Mouse (Mus musculus) hindbrain, embryonic 10.5 days (tissue): ENCODE measurements around the gene Ciao2a. TPM values are rescaled to one million over a fixed set of nuclear protein-coding genes. Genes with fewer than 3 reads are reported as not detected.

ENCODE experiments used
- DNase-seq: peaks from one replicate; pipeline ENCODE4 v3.0.0-alpha.2; 2017; ENCODE audit warnings: low spot score
- H3K27ac ChIP-seq: fragments of 300-500 bp; sonication (generic); 2 replicates; pipeline ENCODE4 v1.5.1; 2016; ENCODE audit warnings: mild to moderate bottlenecking, moderate library complexity
- H3K27me3 ChIP-seq: fragments of 300-500 bp; sonication (generic); 2 replicates; pipeline ENCODE4 v1.6.1; 2016; ENCODE audit warnings: mild to moderate bottlenecking; ENCODE audit not compliant: poor library complexity, insufficient read depth, severe bottlenecking
- H3K36me3 ChIP-seq: fragments of 300-500 bp; sonication (generic); 2 replicates; pipeline ENCODE4 v1.6.1; 2016; ENCODE audit warnings: mild to moderate bottlenecking, moderate library complexity
- H3K4me1 ChIP-seq: fragments of 300-500 bp; sonication (generic); replicated peaks from 2 replicates; pipeline ENCODE4 v1.6.1; 2016; ENCODE audit warnings: mild to moderate bottlenecking
- H3K4me3 ChIP-seq: fragments of 300-500 bp; sonication (generic); 2 replicates; pipeline ENCODE4 v1.5.1; 2016; ENCODE audit warnings: mild to moderate bottlenecking, moderate library complexity
- H3K9me3 ChIP-seq: fragments of 300-500 bp; sonication (generic); 2 replicates; pipeline ENCODE4 v1.6.1; 2016; ENCODE audit warnings: mild to moderate bottlenecking, moderate library complexity
- WGBS: fragments of 180-500 bp; shearing (Covaris S2); methylation state at CpG from one replicate; pipeline ENCODE4 v1.1.7; 2016; 5-methylcytosine and 5-hydroxymethylcytosine counted together
- polyA plus RNA-seq: library from polyadenylated mRNA; unstranded; fragments of >200 nt; fragmentation: Nextera tagmentation; extraction: Ambion mirVana; gene quantifications from 2 replicates; pipeline ENCODE4 v1.2.1, GENCODE M21; 2016

The Ciao2a gene
- 138 and 149 TPM in 2 replicates for polyA plus RNA-seq

DNA sequence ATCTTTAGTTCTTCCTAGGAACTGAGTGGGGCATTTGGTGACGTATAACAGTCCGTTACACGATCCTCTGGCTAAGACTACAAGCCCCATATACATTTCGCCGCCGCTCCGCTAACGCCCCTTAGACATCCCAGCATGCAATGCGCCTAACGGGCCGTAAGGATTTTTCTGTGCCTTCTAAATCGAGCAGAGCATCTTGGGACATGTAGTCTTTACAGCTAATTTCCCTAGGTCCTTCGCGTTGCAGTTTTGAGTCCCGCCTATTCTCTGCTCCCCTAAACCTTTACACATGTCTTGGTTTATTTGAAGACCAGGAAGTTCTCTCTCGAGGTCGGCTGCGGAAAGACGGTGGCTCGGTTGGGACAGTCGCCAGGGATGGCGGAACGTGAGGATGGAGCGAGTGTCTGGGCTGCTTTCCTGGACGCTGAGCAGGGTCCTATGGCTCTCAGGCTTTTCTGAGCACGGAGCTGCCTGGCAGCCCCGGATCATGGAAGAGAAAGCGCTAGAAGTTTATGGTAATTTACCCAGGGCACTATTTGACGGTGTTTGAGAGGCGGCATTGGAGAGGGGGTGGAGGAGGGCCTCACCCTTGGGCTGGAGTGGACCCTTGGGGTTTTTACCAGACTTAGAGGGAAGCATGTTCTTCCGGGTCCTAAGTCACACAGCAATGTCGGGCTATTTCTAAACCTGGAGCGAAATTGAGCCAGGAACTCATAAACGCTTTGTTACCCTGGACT is at the start of gene Ciao2a, which contains the start of gene Snx1:
Gene Ciao2a (plus strand): TSS at position 156 of the 737 bp plus-strand sequence.
Gene Snx1 (minus strand): TSS at position 132 of the 737 bp plus-strand sequence.
- peak within 1 kb of the TSS; percentile 94 for H3K27ac ChIP-seq
- H3K4me1 ChIP-seq: peaks cover 44% of the 10 kb centered on the region
- no peaks in the 10 kb centered on the region for H3K27me3 ChIP-seq
- peak within 1 kb of the TSS; percentile 86 for H3K4me3 ChIP-seq
- no peaks in the 10 kb centered on the region for H3K9me3 ChIP-seq
- H3K36me3 ChIP-seq: peaks cover 23% of the 10 kb centered on the region
- WGBS: 2% methylated on average over 34 of the region's 34 CpGs
- DNase-seq: peak; percentile 93

DNA sequence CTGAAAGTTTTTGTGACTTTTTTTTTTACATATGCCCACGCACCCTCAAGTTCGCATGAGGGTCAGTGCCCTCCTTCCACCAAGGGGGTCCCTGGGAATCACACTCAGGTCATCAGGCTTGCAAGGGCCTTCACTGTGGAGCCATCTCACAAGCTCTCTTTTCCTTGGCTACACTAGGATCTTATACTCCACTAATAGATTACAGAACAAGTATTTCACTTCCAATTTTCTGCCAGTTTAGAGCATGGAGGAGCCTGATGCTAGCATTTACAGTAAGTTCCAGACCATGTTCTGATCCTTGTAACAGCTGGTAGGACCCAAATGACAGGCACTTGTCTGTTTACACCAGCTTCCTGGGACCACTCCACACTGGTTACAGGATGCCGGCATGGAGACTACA is 48.3 kb upstream of the Ciao2a start:
- Histone ChIP-seq H3K27me3 (no peaks in the 10 kb centered on the region; the same call in 1 of the 2 replicates), H3K27ac (peak overlapping the region; percentile 69), H3K4me3 (peak overlapping the region; percentile 14; the same call in 1 of the 2 replicates), H3K4me1 (peaks cover 8% of the 10 kb centered on the region), H3K9me3 (peaks cover 5% of the 10 kb centered on the region), H3K36me3 (no peaks in the 10 kb centered on the region)
- DNase-seq: no peak
- WGBS: 69% methylated on average over 3 of the region's 3 CpGs

DNA sequence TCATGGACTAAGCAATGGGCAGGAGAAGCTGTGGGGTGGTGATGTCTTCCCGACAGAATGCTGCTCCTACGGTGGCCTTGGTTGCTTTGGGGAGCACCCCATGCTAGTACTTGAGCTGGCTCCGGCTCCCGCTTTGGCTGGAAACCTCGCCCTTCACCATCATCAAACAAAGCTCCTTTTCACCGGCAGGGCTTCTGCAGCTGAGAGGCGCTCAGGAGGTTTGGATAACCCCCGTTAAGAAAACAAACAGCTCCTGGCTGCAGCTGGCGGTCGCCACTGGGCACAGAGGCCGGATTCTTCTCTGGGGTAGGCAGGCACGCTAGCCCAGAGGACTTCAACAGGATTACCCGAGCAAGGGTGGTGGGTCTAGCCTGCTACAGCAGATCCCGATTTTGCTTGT is 47.9 kb upstream of the Ciao2a start:
- Histone ChIP-seq H3K9me3 (peaks cover 5% of the 10 kb centered on the region), H3K27ac (peak overlapping the region; percentile 69), H3K27me3 (no peaks in the 10 kb centered on the region), H3K4me3 (peak overlapping the region; percentile 14; the same call in 1 of the 2 replicates), H3K4me1 (peaks cover 8% of the 10 kb centered on the region), H3K36me3 (no peaks in the 10 kb centered on the region)
- DNase-seq: peak; percentile 57
- WGBS: 12% methylated on average over 14 of the region's 14 CpGs

DNA sequence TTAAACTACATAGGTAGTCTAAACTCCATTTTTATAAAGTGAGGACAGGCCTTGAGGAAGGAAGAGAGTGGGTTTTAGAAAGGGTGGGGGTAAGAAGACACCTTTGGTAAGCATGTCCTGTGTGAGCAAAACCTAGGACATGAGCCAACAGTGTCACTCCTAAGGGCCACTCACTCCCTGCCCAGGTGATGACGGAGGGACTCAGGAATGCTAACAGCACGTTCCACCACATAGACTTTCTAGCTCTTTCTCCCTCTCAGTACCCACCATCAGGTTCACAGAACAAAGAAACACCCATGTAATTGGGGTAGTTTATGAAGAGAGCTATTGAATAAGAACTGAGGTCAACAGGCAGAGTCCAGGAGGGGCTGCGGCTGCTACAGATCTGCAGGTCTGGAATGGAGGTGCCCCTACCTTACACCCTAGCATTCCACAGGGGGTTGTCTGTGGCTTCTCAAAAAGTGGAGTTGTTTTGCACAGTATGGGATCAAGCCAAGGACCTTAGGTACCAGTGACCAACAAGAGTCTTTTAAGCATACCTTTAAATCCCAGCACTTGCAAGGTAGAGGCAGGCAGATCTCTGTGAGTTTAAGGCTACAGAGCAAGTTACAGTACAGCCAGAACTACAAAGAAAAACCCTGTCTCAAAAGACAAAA is 45.5 kb upstream of the Ciao2a start:
- Histone ChIP-seq H3K27me3 (no peaks in the 10 kb centered on the region), H3K9me3 (no peaks in the 10 kb centered on the region), H3K36me3 (peaks cover 5% of the 10 kb centered on the region), H3K4me1 (peaks cover 8% of the 10 kb centered on the region), H3K4me3 (no peak overlapping the region), H3K27ac (no peak overlapping the region)
- WGBS: 79% methylated on average over 3 of the region's 3 CpGs
- DNase-seq: no peak

DNA sequence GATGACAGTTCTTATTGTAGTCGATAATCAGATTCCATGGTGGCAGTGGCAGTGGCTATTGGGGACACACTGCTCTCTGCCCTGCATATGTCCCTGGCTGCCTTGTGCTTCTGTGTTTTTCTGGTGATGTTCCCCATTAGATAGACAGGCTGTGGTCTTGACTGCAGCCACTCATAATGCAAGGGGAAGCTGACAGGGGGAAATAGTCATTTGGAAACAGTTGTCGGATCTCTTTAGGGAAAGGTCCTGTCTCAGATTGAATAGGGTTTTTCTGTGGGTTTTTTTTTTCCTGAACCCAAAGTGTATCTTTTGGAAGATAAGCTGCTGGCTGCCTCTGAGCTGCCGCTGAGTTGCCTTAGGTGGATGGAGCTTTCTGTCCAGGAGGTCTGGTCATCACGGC is 44.4 kb upstream of the Ciao2a start:
- no peak overlapping the region for H3K27ac ChIP-seq
- WGBS: 89% methylated on average over 4 of the region's 4 CpGs

DNA sequence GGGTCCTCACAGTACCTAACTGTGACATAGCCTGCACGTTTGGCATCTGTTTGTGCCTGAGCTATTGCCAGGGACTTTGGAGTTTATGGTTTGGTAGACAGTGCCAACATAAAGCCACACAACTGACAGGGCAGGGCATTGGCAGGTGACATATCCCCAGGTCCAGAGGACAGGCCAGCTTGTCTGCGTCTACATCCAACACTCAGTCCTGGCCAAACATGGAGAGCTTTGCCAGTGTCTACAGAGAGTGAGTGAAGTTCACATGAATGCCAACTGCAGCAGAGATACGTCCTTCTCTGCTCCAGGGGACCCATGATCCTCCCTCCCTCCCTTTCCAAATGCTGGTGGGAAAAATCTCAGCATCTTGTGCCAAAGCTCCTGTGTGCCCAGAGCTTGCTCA is 42.2 kb upstream of the Ciao2a start:
- no peak overlapping the region for H3K4me3 ChIP-seq
- no peak overlapping the region for H3K27ac ChIP-seq
- H3K4me1 ChIP-seq: peaks cover 10% of the 10 kb centered on the region; the same call in 1 of the 2 replicates
- DNase-seq: no peak
- 89% methylated on average over 3 of the region's 3 CpGs for WGBS
- no peaks in the 10 kb centered on the region for H3K27me3 ChIP-seq
- H3K36me3 ChIP-seq: peaks cover 37% of the 10 kb centered on the region
- H3K9me3 ChIP-seq: no peaks in the 10 kb centered on the region

More for the DNA sequence above, 44.4 kb upstream of the Ciao2a start:
- no peaks in the 10 kb centered on the region for H3K9me3 ChIP-seq
- H3K4me1 ChIP-seq: peaks cover 8% of the 10 kb centered on the region
- peaks cover 15% of the 10 kb centered on the region for H3K36me3 ChIP-seq
- H3K27me3 ChIP-seq: no peaks in the 10 kb centered on the region
- no peak overlapping the region for H3K4me3 ChIP-seq
- no peak for DNase-seq

DNA sequence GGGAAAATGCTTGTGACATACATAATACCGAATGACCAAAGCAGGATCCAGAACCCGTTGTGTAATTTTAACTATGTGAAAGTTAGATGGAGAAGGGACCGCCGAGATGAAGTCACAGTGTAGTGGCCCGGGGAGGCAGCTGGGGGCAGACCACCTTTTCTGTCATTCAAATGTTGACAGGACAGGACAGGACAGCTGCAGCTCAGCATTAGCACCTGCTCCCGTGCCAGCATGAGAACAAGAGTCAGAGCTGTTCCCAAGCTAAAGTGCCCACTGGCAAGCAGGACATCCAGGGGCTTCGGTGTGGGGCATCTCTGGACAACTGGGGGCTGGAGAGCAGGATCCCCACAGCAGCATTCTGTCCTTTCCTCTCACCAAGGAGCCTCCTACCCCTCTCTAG is 39.3 kb upstream of the Ciao2a start:
- DNase-seq: no peak
- no peak overlapping the region for H3K27ac ChIP-seq
- peaks cover 66% of the 10 kb centered on the region for H3K36me3 ChIP-seq
- no peaks in the 10 kb centered on the region for H3K27me3 ChIP-seq
- H3K4me1 ChIP-seq: peaks cover 12% of the 10 kb centered on the region
- no peaks in the 10 kb centered on the region for H3K9me3 ChIP-seq
- no peak overlapping the region for H3K4me3 ChIP-seq
- WGBS: 94% methylated on average over 7 of the region's 7 CpGs

DNA sequence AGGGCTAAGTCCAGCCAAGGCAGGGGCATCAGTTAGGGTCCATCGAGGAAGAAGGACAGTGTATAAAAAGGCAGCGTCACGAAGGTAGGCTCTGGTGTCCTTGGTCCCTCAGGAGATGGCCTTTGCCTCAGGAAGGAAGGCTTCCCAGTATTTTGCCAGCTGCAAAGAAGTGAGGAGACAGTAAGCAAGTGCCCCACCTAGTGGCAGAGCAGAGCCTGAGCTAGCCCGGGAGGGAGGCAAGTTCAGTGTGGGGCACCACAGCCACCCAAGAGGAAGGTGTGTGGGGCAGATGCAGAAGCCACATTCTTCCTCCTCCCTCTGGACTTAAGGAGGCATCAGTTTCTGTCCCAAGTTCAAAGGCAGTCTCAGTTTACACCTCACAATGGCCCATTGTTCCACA is 38.0 kb upstream of the Ciao2a start:
- DNase-seq: peak; percentile 60
- 38% methylated on average over 4 of the region's 4 CpGs for WGBS

DNA sequence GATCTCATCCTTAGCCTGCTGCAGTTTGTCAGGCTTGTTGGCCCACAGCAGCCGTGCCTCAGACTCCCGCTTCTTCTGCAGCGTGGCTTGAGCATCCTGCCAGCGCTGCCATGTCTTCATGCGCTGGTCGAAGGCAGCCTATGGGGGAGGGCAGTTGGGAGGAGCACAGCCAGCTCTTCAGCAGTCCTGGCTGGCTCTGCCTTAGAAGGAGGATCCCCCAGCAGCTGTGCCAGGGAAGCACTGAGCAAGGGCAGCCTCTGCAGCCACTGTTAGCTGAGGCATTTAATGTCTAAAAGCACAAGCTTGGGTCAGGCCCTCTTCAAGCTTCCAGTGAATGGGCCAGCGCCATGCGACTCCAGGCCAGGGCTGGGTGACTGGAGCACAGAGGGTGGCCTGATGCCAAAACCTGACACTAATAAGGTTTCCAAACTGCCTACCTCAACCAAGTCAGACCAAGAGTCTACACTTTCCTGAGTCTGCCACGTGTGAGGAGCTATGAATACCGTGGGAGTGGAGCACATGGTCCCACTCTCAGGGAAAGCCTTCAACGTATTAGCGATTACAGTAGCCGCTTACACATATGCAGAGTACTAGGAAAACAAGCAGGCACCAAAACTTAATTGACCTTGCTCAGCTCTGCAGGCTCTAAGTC is 35.7 kb upstream of the Ciao2a start:
- Histone ChIP-seq H3K4me3 (no peak overlapping the region), H3K27ac (no peak overlapping the region), H3K4me1 (peaks cover 20% of the 10 kb centered on the region), H3K27me3 (no peaks in the 10 kb centered on the region), H3K9me3 (no peaks in the 10 kb centered on the region), H3K36me3 (peaks cover 99% of the 10 kb centered on the region)
- DNase-seq: no peak
- WGBS: 92% methylated on average over 13 of the region's 13 CpGs

More for the DNA sequence above, 38.0 kb upstream of the Ciao2a start:
- H3K27ac ChIP-seq: 0 out of 2 replicates have a peak overlapping the region, but pooled peaks have one; percentile 16
- peaks cover 20% of the 10 kb centered on the region for H3K4me1 ChIP-seq
- no peaks in the 10 kb centered on the region for H3K27me3 ChIP-seq
- no peak overlapping the region for H3K4me3 ChIP-seq
- H3K9me3 ChIP-seq: no peaks in the 10 kb centered on the region
- H3K36me3 ChIP-seq: peaks cover 79% of the 10 kb centered on the region

DNA sequence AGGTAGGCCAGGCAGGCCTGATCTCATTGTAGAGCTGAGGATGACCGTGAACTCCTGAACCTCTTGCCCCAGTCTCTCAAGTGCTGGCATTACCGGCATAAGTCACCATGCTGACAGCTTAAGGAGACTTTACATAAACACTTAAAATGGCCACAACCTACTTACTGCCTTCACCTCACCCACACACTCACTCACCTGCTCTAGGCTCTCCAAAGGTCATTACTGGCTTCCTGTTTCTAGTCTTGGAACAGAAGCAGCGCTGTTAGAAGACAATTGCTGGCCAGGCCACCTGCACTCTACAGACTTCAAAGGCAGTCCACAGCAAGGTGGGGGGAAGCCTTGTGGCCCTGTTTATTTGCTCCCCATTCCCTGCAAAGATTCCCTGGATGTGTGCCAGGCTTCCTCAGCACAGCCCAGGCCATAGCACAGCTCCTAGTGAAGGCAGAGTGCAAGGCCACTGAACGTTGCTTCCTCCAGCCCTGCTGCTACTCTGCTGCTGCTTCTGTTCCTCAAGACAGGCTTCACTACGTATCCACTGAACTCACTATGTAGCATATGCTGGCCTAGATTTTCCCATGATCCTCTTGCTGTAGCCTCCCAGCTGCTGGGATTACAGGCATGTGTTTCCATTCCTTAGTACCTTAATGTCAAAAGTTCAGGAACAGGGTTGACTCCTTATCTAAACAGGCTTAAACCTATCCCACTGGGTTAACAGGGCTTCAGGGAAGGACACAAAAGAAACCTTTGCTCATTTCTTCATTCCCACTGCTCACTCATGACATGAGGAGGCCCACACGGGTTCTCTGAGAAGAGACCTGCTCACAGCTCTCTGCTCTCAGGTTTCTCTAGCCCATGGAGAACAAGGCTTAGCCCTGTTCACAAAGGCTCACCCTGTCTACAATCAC is 34.8 kb upstream of the Ciao2a start:
- Histone ChIP-seq H3K4me1 (peaks cover 20% of the 10 kb centered on the region), H3K27me3 (no peaks in the 10 kb centered on the region), H3K4me3 (no peak overlapping the region), H3K27ac (0 out of 2 replicates have a peak overlapping the region, but pooled peaks have one; percentile 10), H3K9me3 (no peaks in the 10 kb centered on the region), H3K36me3 (peaks cover 100% of the 10 kb centered on the region)
- 85% methylated on average over 6 of the region's 6 CpGs for WGBS
- DNase-seq: no peak

DNA sequence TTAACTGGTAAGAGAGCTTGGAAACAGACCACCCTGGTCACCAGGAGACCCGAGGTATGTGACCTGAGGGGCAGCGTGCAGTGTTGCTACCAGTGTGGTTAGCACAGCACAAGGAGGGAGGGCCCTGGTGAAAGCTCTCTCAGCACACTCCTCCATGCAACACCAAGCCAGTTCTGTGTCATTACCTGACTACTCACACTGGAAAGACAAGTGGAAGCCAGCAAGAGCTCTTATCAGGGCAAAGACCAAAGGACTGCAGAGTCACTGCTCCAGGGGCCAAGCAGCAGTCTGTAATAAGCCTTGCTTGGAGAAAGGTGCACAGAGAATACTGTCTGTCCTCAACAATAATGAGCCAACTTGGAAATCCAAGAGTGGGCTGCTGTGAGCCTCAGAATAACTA is 33.7 kb upstream of the Ciao2a start:
- H3K36me3 ChIP-seq: peaks cover 100% of the 10 kb centered on the region
- DNase-seq: no peak
- no peak overlapping the region for H3K4me3 ChIP-seq
- H3K4me1 ChIP-seq: peaks cover 20% of the 10 kb centered on the region
- H3K27me3 ChIP-seq: no peaks in the 10 kb centered on the region
- peak overlapping the region; percentile 45; the same call in 1 of the 2 replicates for H3K27ac ChIP-seq
- H3K9me3 ChIP-seq: no peaks in the 10 kb centered on the region
- 65% methylated on average over 2 of the region's 2 CpGs for WGBS

DNA sequence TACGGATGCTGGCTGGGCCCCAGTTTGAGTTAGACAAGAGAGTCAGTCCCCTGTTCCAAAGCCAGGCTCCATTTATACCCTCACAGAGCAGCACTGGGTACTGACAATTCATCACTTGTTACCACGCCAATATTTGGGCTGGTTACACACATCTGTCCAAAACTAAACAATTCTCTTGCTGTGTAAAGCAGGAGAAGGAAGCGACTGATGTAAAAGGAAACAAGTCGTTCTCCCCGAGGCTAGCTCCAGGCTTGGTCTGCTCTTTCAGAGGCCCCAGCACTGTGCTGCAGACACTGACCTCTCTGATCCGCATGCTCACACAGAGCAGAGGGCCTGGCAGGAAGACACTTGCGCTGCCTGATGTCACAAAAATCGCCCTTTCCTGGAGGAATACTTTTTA is 24.8 kb upstream of the Ciao2a start:
- WGBS: 80% methylated on average over 8 of the region's 8 CpGs
- H3K27me3 ChIP-seq: no peaks in the 10 kb centered on the region
- no peak overlapping the region for H3K4me3 ChIP-seq
- H3K36me3 ChIP-seq: peaks cover 99% of the 10 kb centered on the region
- H3K4me1 ChIP-seq: no peaks in the 10 kb centered on the region
- H3K9me3 ChIP-seq: no peaks in the 10 kb centered on the region
- DNase-seq: no peak
- H3K27ac ChIP-seq: no peak overlapping the region
